Mouse (Mus musculus) heart, adult 2 months (tissue): ENCODE results near the gene Lgr4.
A peak's percentile ranks its signal among the peaks of the same experiment; 100 is the strongest.

Source experiments
- CTCF ChIP-seq: fragments of 200-600 bp; IDR thresholded peaks from 2 replicates; pipeline ENCODE4 v1.8.1; 2022; ENCODE audit warnings: antibody characterized with exemption, mild to moderate bottlenecking, moderate library complexity
- POLR2A ChIP-seq: fragments of 200-500 bp; IDR thresholded peaks from 2 replicates; pipeline ENCODE4 v1.6.1; 2011; ENCODE audit warnings: mild to moderate bottlenecking, low read depth, low read length, control low read depth; ENCODE audit not compliant: insufficient read depth

DNA sequence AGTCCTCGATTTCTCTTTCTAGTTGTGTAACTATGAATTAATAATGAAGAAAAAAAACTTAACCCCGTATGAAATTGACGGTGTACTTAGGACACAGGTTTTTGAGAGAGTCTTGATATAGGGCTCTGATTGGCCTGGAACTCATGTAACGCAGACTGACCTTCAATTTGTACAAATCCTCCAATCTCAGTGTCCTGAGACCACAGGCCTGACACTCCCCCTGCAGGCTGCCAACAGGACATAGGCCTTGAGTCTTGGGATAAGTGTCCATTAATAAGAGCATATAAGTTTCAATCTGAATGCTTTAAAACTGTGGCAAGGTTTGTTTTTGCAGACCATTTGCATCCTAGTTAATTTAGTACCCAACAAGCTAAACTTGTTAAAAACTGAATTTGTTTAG is 13.3 kb downstream of the Lgr4 start:
- TF ChIP-seq POLR2A (no peak), CTCF (peak; percentile 33)
